Mouse (Mus musculus): ENCODE results near the gene Hist1h2ac. TPM values are rescaled to one million over a fixed set of nuclear protein-coding genes. Genes with fewer than 3 reads are reported as not detected.
A peak's percentile ranks its signal among the peaks of the same experiment; 100 is the strongest.
"Not testable (repeated sequence)": the region's sequence is repeated elsewhere in the genome, so short reads cannot be mapped to it uniquely, and the experiment has no call there.

The Hist1h2ac gene
- polyA plus RNA-seq, 1 experiment from 2014 or later = 0.38 TPM

GRCm38 (mm10) chr13:23710374-23711089 is 26.8 kb upstream of the Hist1h2ac start, which contains the start of gene Hfe:
Gene Hfe, minus strand, starts transcription at chr13:23710854.
- no peaks in the 10 kb centered on the region for H3K9me3 ChIP-seq
- peaks cover 14% of the 10 kb centered on the region for H3K4me1 ChIP-seq (replicated peaks)
- 5% methylated on average over 17 of the region's 17 CpGs for WGBS
- H3K27ac ChIP-seq = no peak within 1 kb of the TSS
- H3K27me3 ChIP-seq = peaks cover 10% of the 10 kb centered on the region; the same call in 1 of the 2 replicates
- H3K9ac ChIP-seq = peak within 1 kb of the TSS; percentile 62; the same call in 1 of the 2 replicates
- peak within 1 kb of the TSS; percentile 38 for H3K4me3 ChIP-seq
- no peak for ATAC-seq (ENCODE audit: low FRiP score)
- no peaks in the 10 kb centered on the region for H3K36me3 ChIP-seq
- H3K4me2 ChIP-seq = peak within 1 kb of the TSS; percentile 59

GRCm38 (mm10) chr13:23709714-23710373 is 26.1 kb upstream of the Hist1h2ac start:
- Histone ChIP-seq H3K4me2 (peak overlapping the region; percentile 59), H3K27ac (no peak overlapping the region), H3K27me3 (peaks cover 10% of the 10 kb centered on the region; the same call in 1 of the 2 replicates), H3K4me3 (peak overlapping the region; percentile 38), H3K36me3 (no peaks in the 10 kb centered on the region), H3K9ac (peak overlapping the region; percentile 62; the same call in 1 of the 2 replicates), H3K4me1 (replicated peaks) (peaks cover 14% of the 10 kb centered on the region), H3K9me3 (no peaks in the 10 kb centered on the region)
- ATAC-seq (ENCODE audit: low FRiP score) = no peak
- WGBS = 9% methylated on average over 14 of the region's 15 CpGs

- H3K36me3 ChIP-seq = no peaks in the 10 kb centered on the region
- H3K4me2 ChIP-seq = no peak overlapping the region
- H3K9ac ChIP-seq = no peak overlapping the region
- H3K27ac ChIP-seq = no peak overlapping the region
- no peaks in the 10 kb centered on the region for H3K9me3 ChIP-seq
- WGBS = 83% methylated on average over 4 of the region's 4 CpGs
- ATAC-seq (ENCODE audit: low FRiP score) = no peak
- peaks cover 14% of the 10 kb centered on the region for H3K4me1 ChIP-seq (replicated peaks)
- H3K27me3 ChIP-seq = peaks cover 10% of the 10 kb centered on the region; the same call in 1 of the 2 replicates
- H3K4me3 ChIP-seq = no peak overlapping the region
Observed at GRCm38 (mm10) chr13:23708654-23709053, 24.9 kb upstream of the Hist1h2ac start.

- Histone ChIP-seq H3K27me3 (peaks cover 10% of the 10 kb centered on the region; the same call in 1 of the 2 replicates), H3K9me3 (no peaks in the 10 kb centered on the region), H3K4me2 (no peak overlapping the region), H3K36me3 (no peaks in the 10 kb centered on the region), H3K9ac (no peak overlapping the region), H3K4me3 (no peak overlapping the region), H3K4me1 (replicated peaks) (peaks cover 14% of the 10 kb centered on the region), H3K27ac (no peak overlapping the region)
- no peak for ATAC-seq (ENCODE audit: low FRiP score)
- 89% methylated on average over 4 of the region's 4 CpGs for WGBS
Observed at GRCm38 (mm10) chr13:23708041-23708440, 24.3 kb upstream of the Hist1h2ac start.

- Histone ChIP-seq H3K9ac (no peak overlapping the region), H3K36me3 (no peaks in the 10 kb centered on the region), H3K4me1 (replicated peaks) (peaks cover 14% of the 10 kb centered on the region), H3K4me3 (no peak overlapping the region), H3K9me3 (no peaks in the 10 kb centered on the region), H3K4me2 (no peak overlapping the region), H3K27ac (no peak overlapping the region), H3K27me3 (peaks cover 10% of the 10 kb centered on the region; the same call in 1 of the 2 replicates)
- no peak for ATAC-seq (ENCODE audit: low FRiP score)
- 96% methylated on average over 12 of the region's 12 CpGs for WGBS
Observed at GRCm38 (mm10) chr13:23706771-23707170, 23.0 kb upstream of the Hist1h2ac start.

GRCm38 (mm10) chr13:23705751-23706356 is 22.1 kb upstream of the Hist1h2ac start:
- H3K4me3 ChIP-seq = no peak overlapping the region
- H3K9ac ChIP-seq = no peak overlapping the region
- H3K9me3 ChIP-seq = no peaks in the 10 kb centered on the region
- H3K4me1 ChIP-seq (replicated peaks) = peaks cover 14% of the 10 kb centered on the region
- H3K36me3 ChIP-seq = no peaks in the 10 kb centered on the region
- H3K4me2 ChIP-seq = no peak overlapping the region
- H3K27ac ChIP-seq = no peak overlapping the region
- WGBS = 95% methylated on average over 7 of the region's 7 CpGs
- H3K27me3 ChIP-seq = 0 out of 2 replicates have a peak, but pooled peaks cover 5% of the 10 kb centered on the region
- no peak for ATAC-seq (ENCODE audit: low FRiP score)

- H3K27ac ChIP-seq; H3K27me3 ChIP-seq; H3K9ac ChIP-seq; H3K9me3 ChIP-seq; H3K4me2 ChIP-seq; ATAC-seq (ENCODE audit: low FRiP score); H3K36me3 ChIP-seq; H3K4me1 ChIP-seq (replicated peaks); H3K4me3 ChIP-seq: not testable (repeated sequence)
- 83% methylated on average over 2 of the region's 2 CpGs for WGBS
Observed at GRCm38 (mm10) chr13:23702801-23703200, 19.1 kb upstream of the Hist1h2ac start.

- Histone ChIP-seq H3K27me3 (no peaks in the 10 kb centered on the region), H3K36me3 (no peaks in the 10 kb centered on the region), H3K4me3 (no peak overlapping the region), H3K9ac (no peak overlapping the region), H3K4me1 (replicated peaks) (peaks cover 11% of the 10 kb centered on the region), H3K27ac (no peak overlapping the region), H3K4me2 (no peak overlapping the region), H3K9me3 (no peaks in the 10 kb centered on the region)
- WGBS = 91% methylated on average over 4 of the region's 4 CpGs
- no peak for ATAC-seq (ENCODE audit: low FRiP score)
Observed at GRCm38 (mm10) chr13:23702220-23702619, 18.5 kb upstream of the Hist1h2ac start.

GRCm38 (mm10) chr13:23700786-23701520 is 17.2 kb upstream of the Hist1h2ac start:
- Histone ChIP-seq H3K4me3 (no peak overlapping the region), H3K36me3 (no peaks in the 10 kb centered on the region), H3K27me3 (no peaks in the 10 kb centered on the region), H3K4me2 (no peak overlapping the region), H3K9ac (no peak overlapping the region), H3K27ac (no peak overlapping the region), H3K9me3 (no peaks in the 10 kb centered on the region), H3K4me1 (replicated peaks) (peaks cover 11% of the 10 kb centered on the region)
- 32% methylated on average over 8 of the region's 8 CpGs for WGBS
- no peak for ATAC-seq (ENCODE audit: low FRiP score)

- H3K4me1 ChIP-seq (replicated peaks) = peaks cover 11% of the 10 kb centered on the region
- H3K9ac ChIP-seq = no peak overlapping the region
- WGBS = 67% methylated on average over 3 of the region's 3 CpGs
- H3K27me3 ChIP-seq = no peaks in the 10 kb centered on the region
- ATAC-seq (ENCODE audit: low FRiP score) = no peak
- H3K4me2 ChIP-seq = no peak overlapping the region
- no peak overlapping the region for H3K27ac ChIP-seq
- no peaks in the 10 kb centered on the region for H3K9me3 ChIP-seq
- H3K4me3 ChIP-seq = no peak overlapping the region
- H3K36me3 ChIP-seq = no peaks in the 10 kb centered on the region
Observed at GRCm38 (mm10) chr13:23699767-23700166, 16.0 kb upstream of the Hist1h2ac start.

- 0 out of 2 replicates have a peak overlapping the region, but pooled peaks have one; percentile 10 for H3K9ac ChIP-seq
- peak overlapping the region; percentile 68 for H3K4me2 ChIP-seq
- no peaks in the 10 kb centered on the region for H3K27me3 ChIP-seq
- H3K9me3 ChIP-seq = no peaks in the 10 kb centered on the region
- H3K4me1 ChIP-seq (replicated peaks) = peaks cover 11% of the 10 kb centered on the region
- H3K27ac ChIP-seq = peak overlapping the region; percentile 67
- WGBS = 76% methylated on average over 6 of the region's 6 CpGs
- no peaks in the 10 kb centered on the region for H3K36me3 ChIP-seq
- no peak for ATAC-seq (ENCODE audit: low FRiP score)
- no peak overlapping the region; the same call in 1 of the 2 replicates for H3K4me3 ChIP-seq
Observed at GRCm38 (mm10) chr13:23698996-23699395, 15.2 kb upstream of the Hist1h2ac start.

- peak within 1 kb of the TSS; percentile 45 for H3K4me3 ChIP-seq
- peak within 1 kb of the TSS; percentile 91 for H3K27ac ChIP-seq
- peak; percentile 97 for ATAC-seq (ENCODE audit: low FRiP score)
- H3K27me3 ChIP-seq = no peaks in the 10 kb centered on the region
- peak within 1 kb of the TSS; percentile 71 for H3K9ac ChIP-seq
- peaks cover 11% of the 10 kb centered on the region for H3K4me1 ChIP-seq (replicated peaks)
- peak within 1 kb of the TSS; percentile 68 for H3K4me2 ChIP-seq
- no peaks in the 10 kb centered on the region for H3K9me3 ChIP-seq
- under 1% methylated on average over 18 of the region's 22 CpGs for WGBS
- H3K36me3 ChIP-seq = no peaks in the 10 kb centered on the region
Observed at GRCm38 (mm10) chr13:23698300-23698693, 14.5 kb upstream of the Hist1h2ac start, which contains the start of gene Hist1h4c. Gene Hist1h4c, minus strand, starts transcription at chr13:23698454.

Data from hindbrain, embryonic 13.5 days (tissue).